Mouse (Mus musculus) megakaryocyte, embryonic 14.5 days (primary cell): ENCODE measurements around the gene Sirpa.

Experiments used
- FLI1 ChIP-seq: IDR thresholded peaks from 2 replicates; pipeline ENCODE4 v1.6.1; 2012; ENCODE audit warnings: low read length, inconsistent platforms, mixed read lengths
- GATA1 ChIP-seq: IDR thresholded peaks from 3 replicates; pipeline ENCODE4 v1.6.1; 2012; ENCODE audit warnings: mixed read lengths, low read length, inconsistent platforms, borderline replicate concordance

- TF ChIP-seq FLI1 = no peak
- TF ChIP-seq GATA1 = no peak
Measured at GRCm38 (mm10) chr2:129602856-129603255, 10.2 kb downstream of the Sirpa start.
